Mouse (Mus musculus) liver, embryonic 11.5 days (tissue): Measurements from ENCODE around the gene Arsa. TPM values are rescaled to one million over a fixed set of nuclear protein-coding genes. Genes with fewer than 3 reads are reported as not detected.

Experiments
- ATAC-seq: fragments of 200-750 bp; cut with Nextera tagmentation; replicated peaks from 2 replicates; pipeline ENCODE4 v1.8.0; 2017; ENCODE audit warnings: moderate number of reproducible peaks, mild to moderate bottlenecking, moderate TSS enrichment, moderate library complexity; ENCODE audit not compliant: low FRiP score
- DNase-seq: peaks from one replicate; pipeline ENCODE4 v3.0.0-alpha.2; 2017; ENCODE audit warnings: low spot score
- H3K27ac ChIP-seq: fragments of 300-500 bp; sonication (generic); 2 replicates; pipeline ENCODE4 v1.5.1; 2014; ENCODE audit warnings: mild to moderate bottlenecking, low read depth, low read length, control low read depth
- H3K27me3 ChIP-seq: fragments of 300-500 bp; sonication (generic); replicated peaks from 2 replicates; pipeline ENCODE4 v1.6.1; 2014; ENCODE audit warnings: low read length, mixed read lengths; ENCODE audit not compliant: control insufficient read depth, insufficient read depth
- H3K36me3 ChIP-seq: fragments of 300-500 bp; sonication (generic); 2 replicates; pipeline ENCODE4 v1.6.1; 2014; ENCODE audit warnings: mild to moderate bottlenecking, low read length, moderate library complexity, mixed read lengths; ENCODE audit not compliant: control insufficient read depth, insufficient read depth
- H3K4me1 ChIP-seq: fragments of 300-500 bp; sonication (generic); replicated peaks from 2 replicates; pipeline ENCODE4 v1.6.1; 2014; ENCODE audit warnings: low read length, mixed read lengths; ENCODE audit not compliant: control insufficient read depth, insufficient read depth
- H3K4me2 ChIP-seq: fragments of 300-500 bp; sonication (generic); 2 replicates; pipeline ENCODE4 v1.6.1; 2014; ENCODE audit warnings: mild to moderate bottlenecking, control low read depth, moderate library complexity
- H3K4me3 ChIP-seq: fragments of 300-500 bp; sonication (generic); 2 replicates; pipeline ENCODE4 v1.5.1; 2014; ENCODE audit warnings: low read depth, low read length, control low read depth
- H3K9ac ChIP-seq: fragments of 300-500 bp; sonication (generic); 2 replicates; pipeline ENCODE4 v1.6.1; 2014; ENCODE audit warnings: low read depth, low read length, control low read depth
- H3K9me3 ChIP-seq: fragments of 300-500 bp; sonication (generic); 2 replicates; pipeline ENCODE4 v1.6.1; 2016; ENCODE audit warnings: low read length, inconsistent platforms, mixed read lengths; ENCODE audit not compliant: control insufficient read depth
- WGBS: fragments of 180-500 bp; shearing (Covaris S2); extraction: QIAGEN DNeasy Blood & Tissue Kit; methylation state at CpG from one replicate; pipeline ENCODE4 v1.1.7; 2014; 5-methylcytosine and 5-hydroxymethylcytosine counted together
- polyA plus RNA-seq: library from polyadenylated mRNA; unstranded; fragments of >200 nt; fragmentation: Nextera tagmentation; extraction: Ambion mirVana; gene quantifications from 2 replicates; pipeline ENCODE4 v1.2.1, GENCODE M21; 2014

Arsa gene
- polyA plus RNA-seq, 1 experiment from 2014 or later = 9.0 TPM

GRCm38 (mm10) chr15:89455642-89456041 lies 21.6 kb downstream of the Arsa start:
- Histone ChIP-seq H3K36me3 (no peaks in the 10 kb centered on the region), H3K27ac (no peak overlapping the region), H3K4me3 (no peak overlapping the region), H3K27me3 (peaks cover 53% of the 10 kb centered on the region), H3K9ac (no peak overlapping the region), H3K4me2 (no peak overlapping the region), H3K4me1 (peaks cover 3% of the 10 kb centered on the region; the same call in 1 of the 2 replicates), H3K9me3 (no peaks in the 10 kb centered on the region)
- ATAC-seq (no peak), DNase-seq (no peak)
- WGBS = 67% methylated on average over 6 of the region's 6 CpGs

DNA sequence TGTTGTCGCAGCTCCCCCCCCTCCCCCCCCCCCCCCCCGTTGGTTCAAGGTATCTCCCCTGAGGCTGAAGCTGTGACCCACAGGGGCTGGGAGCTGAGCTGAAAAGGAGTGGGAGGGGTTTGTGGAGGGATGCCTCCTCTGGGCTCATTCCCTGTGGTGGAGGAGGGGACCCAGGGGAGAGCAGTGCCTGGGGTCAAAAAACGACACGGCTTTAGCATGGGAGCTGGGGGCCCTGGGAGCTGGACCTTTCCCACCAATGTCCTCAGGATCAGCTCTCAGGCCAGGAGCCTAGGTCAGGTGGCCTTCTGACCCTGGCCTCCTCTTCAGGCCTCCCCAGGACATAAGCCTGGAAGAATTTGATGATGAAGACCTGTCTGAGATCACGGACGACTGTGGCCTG lies 22.4 kb downstream of the Arsa start:
- ATAC-seq = no peak
- Histone ChIP-seq H3K36me3 (no peaks in the 10 kb centered on the region), H3K4me1 (peaks cover 3% of the 10 kb centered on the region; the same call in 1 of the 2 replicates), H3K27ac (no peak overlapping the region), H3K27me3 (peaks cover 53% of the 10 kb centered on the region), H3K9ac (no peak overlapping the region), H3K4me3 (no peak overlapping the region), H3K4me2 (no peak overlapping the region), H3K9me3 (no peaks in the 10 kb centered on the region)
- no peak for DNase-seq
- WGBS = 32% methylated on average over 4 of the region's 6 CpGs

DNA sequence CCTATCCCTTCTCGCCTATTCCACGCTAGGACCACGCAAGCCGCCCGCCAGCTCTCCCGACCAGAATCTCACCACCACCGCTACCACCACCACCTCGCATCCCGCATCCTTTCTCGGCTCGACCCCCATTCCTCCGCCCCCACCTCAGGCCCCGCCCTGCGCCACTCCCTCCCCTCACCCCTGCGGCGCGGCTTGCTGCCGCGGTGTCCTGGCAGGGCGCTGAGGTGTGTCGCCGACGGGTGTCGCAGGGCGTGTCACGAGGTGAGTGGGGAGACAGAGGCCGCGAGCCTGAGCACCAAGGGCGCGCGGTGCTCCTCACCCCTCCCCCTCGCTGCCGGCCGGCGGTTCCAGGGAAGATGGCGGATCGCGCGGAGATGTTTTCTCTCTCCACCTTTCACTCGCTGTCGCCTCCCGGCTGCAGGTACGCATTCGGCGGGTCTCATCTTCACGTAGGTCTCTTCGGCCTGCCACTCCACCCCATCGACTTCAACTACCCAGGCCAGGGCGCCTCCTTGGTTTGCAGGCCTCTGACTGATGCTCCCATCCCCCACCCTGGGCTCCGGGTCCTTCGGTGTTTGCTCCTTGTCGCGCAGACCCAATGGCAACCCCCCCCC lies 23.3 kb downstream of the Arsa start, which contains the start of gene Mapk8ip2:
Gene Mapk8ip2 (plus strand): TSS at position 49 of the 614 bp plus-strand sequence.
- no peaks in the 10 kb centered on the region for H3K36me3 ChIP-seq
- peaks cover 51% of the 10 kb centered on the region for H3K27me3 ChIP-seq
- WGBS = 2% methylated on average over 53 of the region's 53 CpGs
- H3K9me3 ChIP-seq = no peaks in the 10 kb centered on the region
- ATAC-seq = no peak; the same call in 1 of the 2 replicates
- H3K4me3 ChIP-seq = peak within 1 kb of the TSS; percentile 51
- H3K4me2 ChIP-seq = peak within 1 kb of the TSS; percentile 74
- peaks cover 3% of the 10 kb centered on the region; the same call in 1 of the 2 replicates for H3K4me1 ChIP-seq
- H3K27ac ChIP-seq = no peak within 1 kb of the TSS
- no peak for DNase-seq
- no peak within 1 kb of the TSS for H3K9ac ChIP-seq

DNA sequence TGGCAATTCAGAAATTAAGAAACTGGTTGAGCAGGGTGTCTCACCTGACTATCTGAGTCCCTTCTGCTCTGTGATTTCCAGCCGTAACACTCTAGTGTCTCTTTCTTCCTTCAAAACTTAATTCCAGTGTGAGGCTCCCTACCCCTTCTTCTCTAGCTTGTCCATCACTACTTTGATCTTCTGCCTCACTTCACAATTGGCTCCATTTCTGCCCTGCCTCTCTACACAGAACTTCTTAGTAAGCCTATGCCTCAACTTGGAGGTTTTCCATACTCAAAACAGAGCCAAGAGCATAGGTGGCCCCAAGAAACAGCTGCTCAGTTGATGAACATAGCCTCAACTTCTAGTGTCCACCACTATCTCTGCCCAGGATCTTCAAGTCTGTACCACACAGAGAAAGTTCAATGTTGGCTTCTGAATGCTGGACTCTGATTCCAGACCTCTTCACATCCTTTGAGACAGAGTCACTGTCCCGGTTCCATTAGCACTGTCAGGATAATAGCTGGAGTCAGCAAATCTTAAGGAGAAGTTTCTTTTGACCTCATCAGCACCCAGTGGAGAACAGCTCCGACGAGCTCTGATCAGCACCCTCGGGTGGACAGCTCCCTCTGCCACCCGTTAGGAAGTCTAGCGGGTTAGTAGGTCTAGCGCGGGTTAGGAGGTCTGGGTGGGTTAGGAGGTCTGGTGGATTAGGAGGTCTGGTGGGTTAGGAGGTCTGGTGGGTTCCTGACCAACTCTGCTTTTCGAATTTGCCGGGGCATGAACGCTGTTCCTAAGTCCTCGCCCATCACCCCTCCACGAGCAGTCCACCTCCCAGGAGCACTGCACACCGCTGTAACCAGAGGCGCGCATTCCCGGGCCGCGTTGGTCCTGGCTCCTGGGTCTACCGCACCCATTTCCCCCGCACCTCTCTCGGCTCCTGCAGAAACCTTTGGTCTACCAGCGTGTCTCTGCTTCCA lies 24.0 kb downstream of the Arsa start:
- Histone ChIP-seq H3K4me2 (peak overlapping the region; percentile 74), H3K9me3 (no peaks in the 10 kb centered on the region), H3K27me3 (peaks cover 49% of the 10 kb centered on the region), H3K36me3 (no peaks in the 10 kb centered on the region), H3K4me3 (peak overlapping the region; percentile 51), H3K4me1 (peaks cover 3% of the 10 kb centered on the region; the same call in 1 of the 2 replicates), H3K9ac (no peak overlapping the region), H3K27ac (no peak overlapping the region)
- DNase-seq (peak; percentile 80), ATAC-seq (peak; percentile 60; the same call in 1 of the 2 replicates)
- 6% methylated on average over 24 of the region's 24 CpGs for WGBS

DNA sequence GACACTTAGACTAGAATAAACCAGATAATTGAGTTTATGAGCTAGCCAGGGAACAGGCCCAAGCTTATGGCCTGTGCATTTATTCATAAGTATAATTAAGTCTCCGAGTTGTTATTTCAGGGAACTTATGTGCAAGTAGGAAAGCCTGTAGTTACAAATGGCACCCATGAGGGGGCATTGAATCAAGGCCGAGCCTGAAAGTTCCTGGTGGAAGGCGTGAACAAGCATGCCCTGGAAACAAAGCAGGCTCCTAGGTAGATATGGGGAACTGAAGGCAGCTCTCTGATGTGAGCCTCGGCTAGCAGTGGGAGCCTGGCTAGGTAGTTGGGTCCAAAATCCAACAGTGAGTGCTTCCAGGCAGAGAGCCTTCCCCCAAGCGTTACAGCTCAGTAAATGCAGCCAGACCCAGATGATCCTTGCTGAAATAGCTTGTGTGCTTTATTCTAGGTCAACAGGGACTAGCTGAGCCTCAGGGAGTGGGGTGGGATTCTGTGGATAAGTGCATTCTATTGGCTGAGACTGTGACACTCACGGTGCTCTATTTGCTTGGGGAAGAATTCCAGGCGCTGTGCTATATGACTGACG lies 34.6 kb downstream of the Arsa start:
- 34% methylated on average over 8 of the region's 8 CpGs for WGBS
- DNase-seq (no peak), ATAC-seq (no peak)
- no peak overlapping the region for H3K9ac ChIP-seq
- no peaks in the 10 kb centered on the region for H3K9me3 ChIP-seq
- no peaks in the 10 kb centered on the region for H3K27me3 ChIP-seq
- H3K36me3 ChIP-seq = no peaks in the 10 kb centered on the region
- no peak overlapping the region for H3K27ac ChIP-seq
- H3K4me2 ChIP-seq = no peak overlapping the region
- H3K4me3 ChIP-seq = no peak overlapping the region
- H3K4me1 ChIP-seq = no peaks in the 10 kb centered on the region

- Histone ChIP-seq H3K4me1 (peaks cover 2% of the 10 kb centered on the region; the same call in 1 of the 2 replicates), H3K27me3 (no peaks in the 10 kb centered on the region), H3K27ac (no peak overlapping the region), H3K36me3 (no peaks in the 10 kb centered on the region), H3K4me2 (no peak overlapping the region), H3K4me3 (no peak overlapping the region), H3K9me3 (no peaks in the 10 kb centered on the region), H3K9ac (no peak overlapping the region)
- DNase-seq (no peak), ATAC-seq (no peak)
- WGBS = 83% methylated on average over 5 of the region's 5 CpGs
These were observed 41.3 kb downstream of the Arsa start for GRCm38 (mm10) chr15:89435878-89436277.

- Histone ChIP-seq H3K4me3 (no peak overlapping the region), H3K27ac (no peak overlapping the region), H3K9ac (no peak overlapping the region), H3K36me3 (no peaks in the 10 kb centered on the region), H3K27me3 (no peaks in the 10 kb centered on the region), H3K4me2 (no peak overlapping the region), H3K9me3 (no peaks in the 10 kb centered on the region), H3K4me1 (peaks cover 2% of the 10 kb centered on the region; the same call in 1 of the 2 replicates)
- ATAC-seq = no peak
- no peak for DNase-seq
- 53% methylated on average over 3 of the region's 3 CpGs for WGBS
These were observed 43.1 kb downstream of the Arsa start for GRCm38 (mm10) chr15:89434136-89434535.

GRCm38 (mm10) chr15:89432946-89433345 lies 44.3 kb downstream of the Arsa start:
- H3K36me3 ChIP-seq = no peaks in the 10 kb centered on the region
- ATAC-seq (no peak), DNase-seq (no peak)
- peaks cover 8% of the 10 kb centered on the region for H3K4me1 ChIP-seq
- no peak overlapping the region for H3K27ac ChIP-seq
- no peak overlapping the region for H3K4me2 ChIP-seq
- H3K4me3 ChIP-seq = no peak overlapping the region
- H3K27me3 ChIP-seq = no peaks in the 10 kb centered on the region
- 85% methylated on average over 4 of the region's 4 CpGs for WGBS
- no peaks in the 10 kb centered on the region for H3K9me3 ChIP-seq
- no peak overlapping the region for H3K9ac ChIP-seq
